Mouse (Mus musculus) hindbrain, embryonic 15.5 days (tissue): ENCODE results near the gene Wdr82. TPM values are rescaled to one million over a fixed set of nuclear protein-coding genes. Genes with fewer than 3 reads are reported as not detected.

ENCODE experiments used
- ATAC-seq: fragments of 200-750 bp; cut with Nextera tagmentation; 2 replicates; pipeline ENCODE4 v1.8.0; 2017; ENCODE audit warnings: low read depth, moderate number of reproducible peaks, moderate TSS enrichment; ENCODE audit not compliant: low FRiP score
- H3K27ac ChIP-seq: fragments of 300-500 bp; sonication (generic); replicated peaks from 2 replicates; pipeline ENCODE4 v1.5.1; 2015; ENCODE audit warnings: mild to moderate bottlenecking, inconsistent platforms
- H3K27me3 ChIP-seq: fragments of 300-500 bp; sonication (generic); 2 replicates; pipeline ENCODE4 v1.6.1; 2015; ENCODE audit warnings: control low read depth, inconsistent platforms
- H3K36me3 ChIP-seq: fragments of 300-500 bp; sonication (generic); 2 replicates; pipeline ENCODE4 v1.6.1; 2015; ENCODE audit warnings: control low read depth, inconsistent platforms
- H3K4me1 ChIP-seq: fragments of 300-500 bp; sonication (generic); replicated peaks from 2 replicates; pipeline ENCODE4 v1.6.1; 2015; ENCODE audit warnings: control low read depth, inconsistent platforms
- H3K4me2 ChIP-seq: fragments of 300-500 bp; sonication (generic); 2 replicates; pipeline ENCODE4 v1.6.1; 2015; ENCODE audit warnings: moderate library complexity, mild to moderate bottlenecking, inconsistent platforms
- H3K4me3 ChIP-seq: fragments of 300-500 bp; sonication (generic); 2 replicates; pipeline ENCODE4 v1.5.1; 2015; ENCODE audit warnings: mild to moderate bottlenecking, inconsistent platforms
- H3K9ac ChIP-seq: fragments of 300-500 bp; sonication (generic); 2 replicates; pipeline ENCODE4 v1.6.1; 2015; ENCODE audit warnings: inconsistent platforms
- H3K9me3 ChIP-seq: fragments of 300-500 bp; sonication (generic); 2 replicates; pipeline ENCODE4 v1.6.1; 2016; ENCODE audit warnings: control low read depth, inconsistent platforms
- WGBS: fragments of 180-500 bp; shearing (Covaris S2); methylation state at CpG from one replicate; pipeline ENCODE4 v1.1.7; 2015; 5-methylcytosine and 5-hydroxymethylcytosine counted together
- polyA plus RNA-seq: library from polyadenylated mRNA; unstranded; fragments of >200 nt; fragmentation: Nextera tagmentation; extraction: Ambion mirVana; gene quantifications from 2 replicates; pipeline ENCODE4 v1.2.1, GENCODE M21; 2015

The Wdr82 gene
- polyA plus RNA-seq, 1 experiment from 2014 or later, result 35.9 TPM

GRCm38 (mm10) chr9:106202819-106203636, 32.3 kb downstream of the Wdr82 start, which contains the start of gene Twf2:
Gene Twf2 (plus strand): TSS chr9:106203108.
- H3K9me3 ChIP-seq, result no peaks in the 10 kb centered on the region
- no peaks in the 10 kb centered on the region for H3K36me3 ChIP-seq
- H3K4me3 ChIP-seq, result peak within 1 kb of the TSS; percentile 62
- WGBS, result under 1% methylated on average over 61 of the region's 61 CpGs
- H3K27ac ChIP-seq, result peak within 1 kb of the TSS; percentile 77
- H3K4me2 ChIP-seq, result peak within 1 kb of the TSS; percentile 58
- peak within 1 kb of the TSS; percentile 72 for H3K9ac ChIP-seq
- ATAC-seq, result peak; percentile 83
- H3K4me1 ChIP-seq, result peaks cover 50% of the 10 kb centered on the region
- 0 out of 2 replicates have a peak, but pooled peaks cover 3% of the 10 kb centered on the region for H3K27me3 ChIP-seq

- Histone ChIP-seq H3K9me3 (no peaks in the 10 kb centered on the region), H3K27ac (no peak overlapping the region; the same call in 1 of the 2 replicates), H3K4me1 (peaks cover 43% of the 10 kb centered on the region), H3K27me3 (0 out of 2 replicates have a peak, but pooled peaks cover 3% of the 10 kb centered on the region), H3K36me3 (no peaks in the 10 kb centered on the region; the same call in 1 of the 2 replicates), H3K4me3 (peak overlapping the region; percentile 62; the same call in 1 of the 2 replicates), H3K9ac (peak overlapping the region; percentile 72), H3K4me2 (peak overlapping the region; percentile 58)
- ATAC-seq, result no peak
- 71% methylated on average over 7 of the region's 7 CpGs for WGBS
Measured at GRCm38 (mm10) chr9:106203990-106204851, 33.5 kb downstream of the Wdr82 start.

GRCm38 (mm10) chr9:106205713-106206290, 35.1 kb downstream of the Wdr82 start:
- no peak for ATAC-seq

GRCm38 (mm10) chr9:106206515-106206914, 35.8 kb downstream of the Wdr82 start:
- H3K9me3 ChIP-seq, result no peaks in the 10 kb centered on the region
- H3K4me2 ChIP-seq, result no peak overlapping the region
- no peaks in the 10 kb centered on the region for H3K27me3 ChIP-seq
- no peaks in the 10 kb centered on the region; the same call in 1 of the 2 replicates for H3K36me3 ChIP-seq
- H3K9ac ChIP-seq, result no peak overlapping the region
- peaks cover 45% of the 10 kb centered on the region for H3K4me1 ChIP-seq
- ATAC-seq, result no peak
- H3K4me3 ChIP-seq, result no peak overlapping the region
- 92% methylated on average over 2 of the region's 2 CpGs for WGBS
- no peak overlapping the region for H3K27ac ChIP-seq

More at GRCm38 (mm10) chr9:106205713-106206290, 35.1 kb downstream of the Wdr82 start:
- no peak overlapping the region for H3K27ac ChIP-seq
- H3K4me3 ChIP-seq, result no peak overlapping the region
- H3K27me3 ChIP-seq, result no peaks in the 10 kb centered on the region
- H3K4me2 ChIP-seq, result no peak overlapping the region
- H3K9ac ChIP-seq, result no peak overlapping the region
- H3K36me3 ChIP-seq, result no peaks in the 10 kb centered on the region; the same call in 1 of the 2 replicates
- WGBS, result 86% methylated on average over 7 of the region's 7 CpGs
- H3K9me3 ChIP-seq, result no peaks in the 10 kb centered on the region
- H3K4me1 ChIP-seq, result peaks cover 41% of the 10 kb centered on the region

- no peak for ATAC-seq
- Histone ChIP-seq H3K4me1 (peaks cover 44% of the 10 kb centered on the region), H3K9ac (no peak overlapping the region), H3K4me3 (no peak overlapping the region), H3K27me3 (no peaks in the 10 kb centered on the region), H3K4me2 (no peak overlapping the region), H3K36me3 (peaks cover 8% of the 10 kb centered on the region), H3K9me3 (no peaks in the 10 kb centered on the region), H3K27ac (no peak overlapping the region)
- WGBS, result 82% methylated on average over 5 of the region's 5 CpGs
Measured at GRCm38 (mm10) chr9:106208181-106208580, 37.5 kb downstream of the Wdr82 start.

GRCm38 (mm10) chr9:106209954-106210353, 39.2 kb downstream of the Wdr82 start:
- WGBS, result 95% methylated on average over 4 of the region's 4 CpGs
- Histone ChIP-seq H3K36me3 (peaks cover 25% of the 10 kb centered on the region), H3K9ac (no peak overlapping the region), H3K4me2 (no peak overlapping the region), H3K4me1 (peaks cover 26% of the 10 kb centered on the region), H3K4me3 (no peak overlapping the region), H3K27ac (no peak overlapping the region), H3K27me3 (no peaks in the 10 kb centered on the region), H3K9me3 (no peaks in the 10 kb centered on the region)
- no peak for ATAC-seq

- H3K9me3 ChIP-seq, result no peaks in the 10 kb centered on the region
- H3K27me3 ChIP-seq, result no peaks in the 10 kb centered on the region
- ATAC-seq, result 0 out of 2 replicates have a peak, but pooled peaks have one; percentile 5
- peaks cover 16% of the 10 kb centered on the region for H3K4me1 ChIP-seq
- 34% methylated on average over 9 of the region's 9 CpGs for WGBS
- H3K36me3 ChIP-seq, result peaks cover 35% of the 10 kb centered on the region
- 0 out of 2 replicates have a peak overlapping the region, but pooled peaks have one; percentile 7 for H3K9ac ChIP-seq
- H3K4me3 ChIP-seq, result 0 out of 2 replicates have a peak overlapping the region, but pooled peaks have one; percentile 13
- H3K4me2 ChIP-seq, result peak overlapping the region; percentile 47
- peak overlapping the region; percentile 37; the same call in 1 of the 2 replicates for H3K27ac ChIP-seq
Measured at GRCm38 (mm10) chr9:106210853-106211609, 40.3 kb downstream of the Wdr82 start.

GRCm38 (mm10) chr9:106211680-106212593, 41.2 kb downstream of the Wdr82 start:
- H3K27me3 ChIP-seq, result no peaks in the 10 kb centered on the region
- 0 out of 2 replicates have a peak overlapping the region, but pooled peaks have one; percentile 7 for H3K9ac ChIP-seq
- H3K4me2 ChIP-seq, result peak overlapping the region; percentile 47
- 19% methylated on average over 37 of the region's 37 CpGs for WGBS
- peak; percentile 79 for ATAC-seq
- peak overlapping the region; percentile 13 for H3K4me3 ChIP-seq
- peak overlapping the region; percentile 37; the same call in 1 of the 2 replicates for H3K27ac ChIP-seq
- H3K9me3 ChIP-seq, result no peaks in the 10 kb centered on the region
- H3K36me3 ChIP-seq, result peaks cover 35% of the 10 kb centered on the region
- H3K4me1 ChIP-seq, result peaks cover 9% of the 10 kb centered on the region

GRCm38 (mm10) chr9:106212594-106212981, 41.9 kb downstream of the Wdr82 start:
- no peak for ATAC-seq
- H3K4me2 ChIP-seq, result no peak overlapping the region
- H3K9ac ChIP-seq, result no peak overlapping the region
- H3K27ac ChIP-seq, result no peak overlapping the region
- 88% methylated on average over 12 of the region's 12 CpGs for WGBS
- H3K4me1 ChIP-seq, result peaks cover 7% of the 10 kb centered on the region
- no peak overlapping the region for H3K4me3 ChIP-seq
- peaks cover 35% of the 10 kb centered on the region for H3K36me3 ChIP-seq
- no peaks in the 10 kb centered on the region for H3K9me3 ChIP-seq
- no peaks in the 10 kb centered on the region for H3K27me3 ChIP-seq
